Mouse (Mus musculus): Measurements from ENCODE around the gene C1ql3. TPM values are rescaled to one million over a fixed set of nuclear protein-coding genes. Genes with fewer than 3 reads are reported as not detected.
A peak's percentile ranks its signal among the peaks of the same experiment; 100 is the strongest.

C1ql3 gene
- polyA plus RNA-seq (2016; fragmentation: Nextera tagmentation; extraction: Ambion mirVana): 0.71 and 1.6 TPM in 2 replicates

DNA sequence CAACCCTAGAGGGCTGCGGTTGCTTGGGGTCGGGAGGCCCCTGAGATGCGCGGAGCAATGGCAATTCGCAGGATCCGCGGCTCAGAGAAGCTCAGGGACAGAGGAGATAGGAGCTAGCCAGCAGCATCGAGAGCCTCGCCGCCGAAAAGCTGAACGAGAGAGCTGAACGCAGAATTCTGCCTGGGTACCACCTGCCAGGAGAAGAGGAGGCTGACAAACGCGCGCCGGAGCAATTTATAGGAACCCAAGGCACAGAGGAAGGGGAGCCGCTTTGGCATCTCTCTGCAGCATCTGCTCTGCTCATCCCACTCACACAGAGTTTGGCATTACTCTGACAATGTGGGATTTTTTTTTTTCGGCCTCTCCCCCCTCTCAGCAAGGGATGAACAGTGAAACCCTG is at the start of gene C1ql3:
Gene C1ql3 (minus strand): TSS at position 335 of the 400 bp plus-strand sequence.
- no peaks in the 10 kb centered on the region for H3K36me3 ChIP-seq (replicated peaks)
- peak within 1 kb of the TSS; percentile 68 for H3K4me3 ChIP-seq
- peaks cover 26% of the 10 kb centered on the region for H3K4me1 ChIP-seq
- no peaks in the 10 kb centered on the region for H3K9me3 ChIP-seq
- H3K27me3 ChIP-seq (replicated peaks; ENCODE audit: low read depth, poor library complexity, severe bottlenecking): peaks cover 63% of the 10 kb centered on the region
- peak within 1 kb of the TSS; percentile 67; the same call in 1 of the 2 replicates for H3K27ac ChIP-seq (replicated peaks)
- peak; percentile 52 for DNase-seq (ENCODE audit: low spot score)
- WGBS: 1% methylated on average over 19 of the region's 19 CpGs

GRCm38 (mm10) chr2:13060426-13061170 is 49.0 kb upstream of the C1ql3 start:
- DNase-seq (ENCODE audit: low spot score): no peak
- H3K4me3 ChIP-seq: no peak overlapping the region
- H3K9me3 ChIP-seq: no peaks in the 10 kb centered on the region
- H3K36me3 ChIP-seq (replicated peaks): no peaks in the 10 kb centered on the region
- 93% methylated on average over 5 of the region's 5 CpGs for WGBS
- no peaks in the 10 kb centered on the region for H3K27me3 ChIP-seq (replicated peaks; ENCODE audit: low read depth, poor library complexity, severe bottlenecking)
- H3K4me1 ChIP-seq: no peaks in the 10 kb centered on the region
- no peak overlapping the region for H3K27ac ChIP-seq (replicated peaks)

DNA sequence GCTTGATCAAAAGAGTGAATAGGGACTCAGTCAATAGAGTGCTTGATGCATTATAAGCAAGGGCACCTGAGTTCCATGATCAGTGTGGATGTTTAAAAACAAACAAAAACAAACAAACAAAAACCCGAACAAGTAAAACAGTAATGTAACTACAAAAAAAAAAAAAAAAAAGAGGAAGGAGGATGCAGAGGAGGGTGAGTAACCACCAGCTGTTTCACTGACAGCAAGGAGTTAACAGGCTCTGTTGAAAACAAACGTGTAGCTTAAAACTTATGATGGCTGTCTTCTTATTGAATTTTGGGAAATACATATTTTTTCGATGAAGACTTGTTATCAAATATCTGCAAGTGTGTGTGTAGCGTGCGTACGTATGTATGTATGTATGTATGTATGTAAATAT is 37.0 kb upstream of the C1ql3 start:
- no peak for DNase-seq (ENCODE audit: low spot score)
- no peaks in the 10 kb centered on the region; the same call in 1 of the 2 replicates for H3K4me1 ChIP-seq
- WGBS: 88% methylated on average over 6 of the region's 6 CpGs

GRCm38 (mm10) chr2:13044555-13044954 is 32.9 kb upstream of the C1ql3 start:
- Histone ChIP-seq H3K27ac (replicated peaks) (no peak overlapping the region), H3K9me3 (no peaks in the 10 kb centered on the region), H3K4me3 (no peak overlapping the region), H3K27me3 (replicated peaks; ENCODE audit: low read depth, poor library complexity, severe bottlenecking) (no peaks in the 10 kb centered on the region), H3K4me1 (no peaks in the 10 kb centered on the region; the same call in 1 of the 2 replicates), H3K36me3 (replicated peaks) (no peaks in the 10 kb centered on the region)
- DNase-seq (ENCODE audit: low spot score): no peak
- WGBS: 89% methylated on average over 4 of the region's 4 CpGs

More for the DNA sequence above, 37.0 kb upstream of the C1ql3 start:
- Histone ChIP-seq H3K27ac (replicated peaks) (no peak overlapping the region), H3K9me3 (no peaks in the 10 kb centered on the region), H3K4me3 (no peak overlapping the region), H3K27me3 (replicated peaks; ENCODE audit: low read depth, poor library complexity, severe bottlenecking) (no peaks in the 10 kb centered on the region), H3K36me3 (replicated peaks) (no peaks in the 10 kb centered on the region)

DNA sequence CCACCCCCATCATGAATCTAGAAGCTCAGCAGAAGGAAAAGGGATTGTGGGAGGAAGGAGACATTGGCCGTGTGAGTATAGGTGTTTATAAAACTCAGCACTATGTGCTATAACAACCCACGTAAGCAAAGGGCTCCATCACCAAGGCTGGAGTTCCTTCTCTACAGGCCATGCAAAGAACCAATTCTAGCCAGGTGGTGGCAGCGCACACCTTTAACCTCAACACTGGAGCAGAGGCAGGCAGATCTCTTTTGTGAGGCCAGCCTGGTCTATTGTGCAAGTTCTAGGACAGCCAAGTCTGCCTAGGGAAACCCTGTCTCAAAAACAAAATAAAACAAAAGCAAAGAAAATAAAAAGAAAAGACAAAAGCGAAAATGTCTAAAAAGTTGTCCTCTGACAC is 28.2 kb upstream of the C1ql3 start:
- WGBS: 94% methylated on average over 4 of the region's 4 CpGs
- Histone ChIP-seq H3K9me3 (no peaks in the 10 kb centered on the region), H3K4me3 (no peak overlapping the region)

GRCm38 (mm10) chr2:13038772-13039171 is 27.2 kb upstream of the C1ql3 start:
- DNase-seq (ENCODE audit: low spot score): no peak
- no peaks in the 10 kb centered on the region for H3K27me3 ChIP-seq (replicated peaks; ENCODE audit: low read depth, poor library complexity, severe bottlenecking)
- H3K36me3 ChIP-seq (replicated peaks): no peaks in the 10 kb centered on the region
- H3K9me3 ChIP-seq: no peaks in the 10 kb centered on the region
- H3K4me3 ChIP-seq: no peak overlapping the region
- 79% methylated on average over 3 of the region's 3 CpGs for WGBS
- no peak overlapping the region for H3K27ac ChIP-seq (replicated peaks)
- no peaks in the 10 kb centered on the region for H3K4me1 ChIP-seq

More for the DNA sequence above, 28.2 kb upstream of the C1ql3 start:
- Histone ChIP-seq H3K27me3 (replicated peaks; ENCODE audit: low read depth, poor library complexity, severe bottlenecking) (no peaks in the 10 kb centered on the region), H3K4me1 (no peaks in the 10 kb centered on the region), H3K27ac (replicated peaks) (no peak overlapping the region), H3K36me3 (replicated peaks) (no peaks in the 10 kb centered on the region)
- no peak for DNase-seq (ENCODE audit: low spot score)

DNA sequence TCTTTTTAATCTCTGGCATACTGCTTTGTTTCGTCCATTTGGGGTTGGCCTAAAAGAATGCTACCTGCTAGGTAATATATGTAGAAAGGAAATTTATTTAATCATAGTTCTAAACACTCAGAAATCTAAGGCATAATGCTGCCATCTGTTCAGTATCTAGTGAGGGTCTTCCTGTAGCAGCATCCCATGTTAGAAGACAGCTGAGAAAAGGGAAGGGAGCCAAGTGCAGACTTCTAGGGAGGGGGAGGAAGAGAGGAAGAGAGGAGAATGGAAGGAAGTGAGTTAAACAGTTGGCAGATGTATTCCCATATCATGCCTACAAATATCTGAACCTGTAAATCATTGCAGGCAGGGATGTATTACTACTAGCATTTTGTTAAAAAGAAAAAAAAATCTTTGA is 7.3 kb upstream of the C1ql3 start:
- H3K27me3 ChIP-seq (replicated peaks; ENCODE audit: low read depth, poor library complexity, severe bottlenecking): peaks cover 1% of the 10 kb centered on the region
- 77% methylated on average over 1 of the region's 1 CpGs for WGBS
- no peaks in the 10 kb centered on the region for H3K9me3 ChIP-seq
- H3K27ac ChIP-seq (replicated peaks): no peak overlapping the region
- no peaks in the 10 kb centered on the region for H3K4me1 ChIP-seq
- H3K4me3 ChIP-seq: no peak overlapping the region
- no peaks in the 10 kb centered on the region for H3K36me3 ChIP-seq (replicated peaks)
- DNase-seq (ENCODE audit: low spot score): no peak

GRCm38 (mm10) chr2:13018382-13018781 is 6.8 kb upstream of the C1ql3 start:
- DNase-seq (ENCODE audit: low spot score): no peak
- 44% methylated on average over 5 of the region's 5 CpGs for WGBS
- Histone ChIP-seq H3K9me3 (no peaks in the 10 kb centered on the region), H3K27me3 (replicated peaks; ENCODE audit: low read depth, poor library complexity, severe bottlenecking) (peaks cover 6% of the 10 kb centered on the region), H3K4me1 (no peaks in the 10 kb centered on the region), H3K4me3 (no peak overlapping the region), H3K27ac (replicated peaks) (no peak overlapping the region), H3K36me3 (replicated peaks) (no peaks in the 10 kb centered on the region)

GRCm38 (mm10) chr2:13011973-13012372 is 367 bp upstream of the C1ql3 start:
- no peak for DNase-seq (ENCODE audit: low spot score)
- Histone ChIP-seq H3K9me3 (no peaks in the 10 kb centered on the region), H3K4me3 (peak overlapping the region; percentile 68; the same call in 1 of the 2 replicates), H3K27me3 (replicated peaks; ENCODE audit: low read depth, poor library complexity, severe bottlenecking) (peaks cover 63% of the 10 kb centered on the region), H3K36me3 (replicated peaks) (no peaks in the 10 kb centered on the region), H3K4me1 (peaks cover 26% of the 10 kb centered on the region), H3K27ac (replicated peaks) (no peak overlapping the region)
- WGBS: 32% methylated on average over 3 of the region's 3 CpGs

DNA sequence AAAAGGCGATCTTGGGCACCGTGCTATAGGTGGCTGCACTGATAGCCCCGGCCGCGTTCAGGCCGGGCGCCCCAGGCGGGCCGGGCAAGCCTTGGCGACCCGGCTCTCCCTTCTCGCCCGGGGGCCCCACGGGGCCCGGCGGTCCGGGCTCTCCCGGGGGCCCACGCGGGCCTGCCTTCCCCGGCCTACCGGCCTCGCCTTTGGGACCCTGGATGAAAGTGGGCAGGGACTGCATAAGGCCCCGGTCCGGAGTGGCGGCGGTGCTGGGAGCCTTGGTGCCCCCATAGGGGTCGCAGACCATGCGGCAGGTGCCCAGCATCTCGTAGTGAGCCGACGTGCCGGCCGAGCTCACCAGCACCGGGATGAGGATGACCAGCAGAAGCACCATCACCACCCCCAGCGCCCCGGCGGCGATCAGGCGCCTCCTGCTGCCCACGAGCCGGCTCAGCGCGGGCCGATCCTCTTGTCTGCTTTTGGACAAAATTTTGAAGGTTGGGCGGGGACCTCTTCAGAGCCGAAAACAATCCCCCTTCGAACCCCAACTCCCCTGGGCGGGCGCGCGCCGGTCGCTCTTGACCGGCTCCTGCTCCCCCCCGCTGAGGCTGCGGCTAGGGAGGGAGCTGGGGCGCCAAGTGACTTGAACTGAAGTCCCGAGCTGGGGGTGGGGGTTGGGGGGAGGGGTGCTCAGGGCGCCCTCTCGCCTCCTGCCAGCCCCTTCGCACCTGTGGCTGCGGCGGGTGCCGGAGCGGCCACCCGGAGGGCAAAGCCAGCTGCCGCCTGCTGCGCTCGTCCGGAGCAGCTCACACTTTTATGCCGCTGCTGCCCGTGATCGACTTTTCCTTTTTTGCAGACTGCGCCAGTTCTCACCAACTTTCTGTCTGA is 905 bp downstream of the C1ql3 start:
- peaks cover 66% of the 10 kb centered on the region for H3K27me3 ChIP-seq (replicated peaks; ENCODE audit: low read depth, poor library complexity, severe bottlenecking)
- WGBS: under 1% methylated on average over 75 of the region's 75 CpGs

GRCm38 (mm10) chr2:13010030-13010459 is 1.6 kb downstream of the C1ql3 start:
- peaks cover 66% of the 10 kb centered on the region for H3K27me3 ChIP-seq (replicated peaks; ENCODE audit: low read depth, poor library complexity, severe bottlenecking)
- H3K36me3 ChIP-seq (replicated peaks): no peaks in the 10 kb centered on the region
- H3K4me3 ChIP-seq: peak overlapping the region; percentile 68
- no peak for DNase-seq (ENCODE audit: low spot score)
- peak overlapping the region; percentile 67 for H3K27ac ChIP-seq (replicated peaks)
- H3K9me3 ChIP-seq: no peaks in the 10 kb centered on the region
- H3K4me1 ChIP-seq: peaks cover 26% of the 10 kb centered on the region
- 1% methylated on average over 31 of the region's 31 CpGs for WGBS

More for the DNA sequence above, 905 bp downstream of the C1ql3 start:
- peak overlapping the region; percentile 68 for H3K4me3 ChIP-seq
- H3K9me3 ChIP-seq: no peaks in the 10 kb centered on the region
- peak; percentile 72 for DNase-seq (ENCODE audit: low spot score)
- H3K27ac ChIP-seq (replicated peaks): peak overlapping the region; percentile 67
- H3K4me1 ChIP-seq: peaks cover 26% of the 10 kb centered on the region
- H3K36me3 ChIP-seq (replicated peaks): no peaks in the 10 kb centered on the region

- Histone ChIP-seq H3K27me3 (replicated peaks; ENCODE audit: low read depth, poor library complexity, severe bottlenecking) (peaks cover 66% of the 10 kb centered on the region), H3K27ac (replicated peaks) (no peak overlapping the region)
- 4% methylated on average over 18 of the region's 18 CpGs for WGBS
These were observed 2.2 kb downstream of the C1ql3 start for GRCm38 (mm10) chr2:13009261-13009972.

More at GRCm38 (mm10) chr2:13009261-13009972, 2.2 kb downstream of the C1ql3 start:
- no peaks in the 10 kb centered on the region for H3K36me3 ChIP-seq (replicated peaks)
- no peaks in the 10 kb centered on the region for H3K9me3 ChIP-seq
- peak; percentile 47 for DNase-seq (ENCODE audit: low spot score)
- H3K4me1 ChIP-seq: peaks cover 26% of the 10 kb centered on the region
- peak overlapping the region; percentile 68 for H3K4me3 ChIP-seq
